Mouse (Mus musculus) left cerebral cortex, postnatal 25 days (tissue): ENCODE results near the gene Bricd5. TPM values are rescaled to one million over a fixed set of nuclear protein-coding genes. Genes with fewer than 3 reads are reported as not detected.

Experiments used
- DNase-seq, 2 experiments: peaks; one replicate each; pipeline ENCODE4 v3.0.0; 2022; ENCODE audit warnings: low spot score in 2 of 2, mixed read lengths in 1 of 2
- intact Hi-C: fragments of 180-260 bp; cut with DNase I; formaldehyde crosslinking; loops from one replicate; pipeline ENCODE4 v1.15.1; 2025
- total RNA-seq, 2 experiments: library from RNA; stranded (reverse); gene quantifications; 2 replicates each; pipeline ENCODE4 v1.2.3; 2021

Gene Bricd5
- total RNA-seq, 2 experiments from 2014 or later: 1.4 to 1.6 TPM

GRCm38 (mm10) chr17:24479431-24479830, 5.7 kb downstream of the Bricd5 start:
- DNase-seq: no peak
- intact Hi-C loops: loop anchor here (2.0 to 5.0 kb wide), 3 partner anchors 33 to 198 kb away; partner anchors contain the start of gene Traf7

DNA sequence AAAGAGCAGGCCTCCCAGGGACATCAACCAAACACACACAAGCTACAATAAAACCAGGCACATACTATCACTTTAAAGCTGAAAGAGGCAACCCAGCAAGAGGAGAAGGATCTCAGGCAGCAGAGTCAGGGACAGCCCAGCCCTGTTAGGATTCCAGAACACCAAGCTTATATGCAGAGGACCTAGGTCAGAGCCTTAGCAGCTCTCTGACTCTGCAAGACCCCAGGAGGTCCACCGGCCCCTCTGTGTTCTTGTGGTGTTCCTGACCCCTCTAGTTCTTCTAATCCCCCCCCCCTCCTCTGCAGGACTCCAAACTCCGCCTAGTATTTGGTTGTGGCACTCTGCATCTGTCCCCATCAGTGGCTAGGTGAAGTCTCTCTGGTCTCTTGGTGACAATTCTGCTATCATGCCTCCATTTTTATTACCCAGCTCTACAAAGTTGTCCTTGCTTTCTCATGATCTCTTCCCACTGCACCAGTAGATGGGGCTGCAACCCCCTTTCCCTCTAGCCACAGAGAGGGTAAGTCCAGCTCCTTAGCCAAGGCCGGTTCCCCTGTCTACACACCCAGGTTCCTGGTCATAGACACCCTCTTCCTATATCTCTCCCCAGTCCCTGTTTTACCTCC, 6.6 kb downstream of the Bricd5 start:
- no peak for DNase-seq
- intact Hi-C loops: no loop called here

GRCm38 (mm10) chr17:24481027-24481815, 7.5 kb downstream of the Bricd5 start:
- intact Hi-C loops: no loop called here
- DNase-seq: no peak

DNA sequence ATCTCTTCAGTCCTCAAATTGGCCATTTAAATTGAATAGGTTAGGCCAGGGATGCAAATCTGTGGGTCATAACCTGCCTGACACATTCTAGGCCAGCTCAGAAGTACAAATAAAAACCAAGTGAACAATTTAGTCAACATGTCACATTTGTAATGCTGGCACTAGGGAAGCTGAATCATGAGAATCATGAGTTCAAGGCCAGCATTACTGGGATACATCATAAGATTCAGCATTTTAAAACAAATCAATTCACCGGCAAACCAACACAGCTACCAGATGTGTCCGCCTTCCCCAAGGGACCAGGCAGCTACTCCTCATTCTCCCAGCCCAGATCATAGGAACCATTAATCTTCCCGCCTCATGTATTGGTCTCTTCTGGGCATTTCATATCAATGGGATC, 9.8 kb downstream of the Bricd5 start:
- intact Hi-C loops: no loop called here
- DNase-seq: no peak

DNA sequence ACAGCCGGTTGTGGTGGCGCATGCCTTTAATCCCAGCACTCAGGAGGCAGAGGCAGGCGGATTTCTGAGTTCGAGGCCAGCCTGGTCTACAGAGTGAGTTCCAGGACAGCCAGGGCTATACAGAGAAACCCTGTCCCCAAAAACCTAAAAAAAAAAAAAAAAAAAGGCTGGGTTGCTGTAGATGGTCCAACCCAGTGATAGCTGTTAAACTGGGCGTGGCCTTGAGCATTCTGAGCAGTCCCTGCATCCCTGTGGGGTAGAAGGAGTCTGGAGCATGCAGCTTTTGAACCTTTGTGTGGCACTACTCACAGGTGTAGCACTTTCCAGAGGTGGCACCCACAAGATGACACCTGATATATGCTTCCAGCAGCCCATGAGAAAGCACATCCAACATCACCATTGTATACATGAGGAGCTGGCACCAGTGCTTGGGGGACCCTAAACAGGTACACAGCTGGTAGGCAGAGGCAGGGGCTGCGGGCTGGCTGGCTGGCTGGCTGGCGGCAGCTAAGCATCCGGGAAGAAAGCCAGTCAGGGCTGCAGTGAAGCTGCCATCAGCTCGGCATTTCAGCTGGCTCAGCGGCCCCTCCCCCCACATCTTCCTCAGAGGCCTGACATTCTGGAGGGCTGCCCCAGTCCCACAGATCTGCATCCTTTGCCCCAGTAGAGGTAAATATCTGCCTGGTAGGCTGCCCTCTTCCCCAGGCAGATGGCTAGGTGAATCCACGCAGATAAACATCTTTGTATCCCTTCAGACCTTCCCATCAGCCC, 11.6 kb downstream of the Bricd5 start:
- peak in 1 of 2 experiments; percentile 61 for DNase-seq
- intact Hi-C loops: no loop called here

DNA sequence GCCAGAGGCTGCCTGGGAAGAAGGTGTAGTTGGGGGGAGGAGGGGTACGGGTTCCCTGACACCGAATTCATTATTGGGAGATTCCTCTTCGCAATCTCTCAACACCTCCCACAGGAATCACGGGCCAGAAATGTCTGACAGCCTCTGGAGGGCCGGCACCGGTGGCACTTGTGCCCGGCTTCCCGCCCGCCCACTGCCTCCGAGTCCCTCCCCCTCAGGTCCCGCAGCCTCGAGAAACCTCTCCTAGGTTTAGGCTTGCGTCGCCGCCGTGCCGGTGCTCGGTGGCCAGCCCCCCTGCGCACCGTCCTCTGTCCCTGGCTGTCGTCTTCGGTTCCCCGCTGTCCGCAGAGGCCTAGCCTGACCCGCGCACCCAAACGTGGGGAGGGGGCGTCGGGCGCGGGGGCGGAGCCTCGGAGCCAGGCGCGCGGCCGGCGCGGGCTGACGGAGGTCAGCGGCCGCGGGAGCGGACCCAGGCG, 14.5 kb downstream of the Bricd5 start, which contains the start of gene Caskin1:
Caskin1 (plus strand) TSS at position 416 of the 476 bp plus-strand sequence.
- intact Hi-C loops: no loop called here
- peak in 1 of 2 experiments; percentile 83 for DNase-seq

- intact Hi-C loops: no loop called here
- peak in 1 of 2 experiments; percentile 49 for DNase-seq
Measured at GRCm38 (mm10) chr17:24488662-24489264, 15.1 kb downstream of the Bricd5 start.

DNA sequence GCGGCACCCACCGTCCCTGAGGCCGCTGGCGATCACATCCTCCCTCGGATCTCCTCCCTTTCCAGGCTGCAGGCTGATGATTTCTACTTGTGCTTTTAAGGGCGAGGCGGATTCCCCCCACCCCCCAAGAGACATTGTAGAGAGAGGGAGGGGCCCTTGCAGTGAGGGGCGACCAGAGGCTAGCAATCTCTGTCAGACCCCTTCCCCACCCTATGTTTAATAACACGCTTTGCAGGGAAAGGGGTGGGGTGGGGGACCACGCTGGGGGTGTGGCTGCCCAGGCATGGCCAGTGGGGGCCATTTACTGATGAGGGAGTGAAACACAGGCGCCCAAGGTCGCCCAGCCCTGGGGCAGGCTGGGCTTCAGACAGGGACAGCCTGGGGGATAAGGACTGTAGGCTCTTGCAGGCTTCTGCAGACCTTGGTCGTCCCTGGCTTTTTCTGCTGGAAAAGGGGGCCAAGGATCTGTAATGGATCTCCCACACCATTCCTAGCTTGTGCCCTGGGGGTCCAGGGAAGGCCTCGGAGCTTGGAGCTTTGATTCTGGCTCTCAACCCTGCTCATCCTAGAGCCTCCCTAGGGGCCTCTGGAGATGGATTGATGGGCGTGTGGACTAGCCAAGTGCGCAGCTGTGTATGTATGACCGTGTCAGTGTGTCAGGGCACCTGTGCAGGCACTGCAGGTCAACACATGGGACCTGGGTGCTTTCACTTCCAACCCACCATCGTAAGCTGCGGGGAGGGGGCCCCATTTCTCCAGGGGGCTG, 15.8 kb downstream of the Bricd5 start:
- intact Hi-C loops: no loop called here

DNA sequence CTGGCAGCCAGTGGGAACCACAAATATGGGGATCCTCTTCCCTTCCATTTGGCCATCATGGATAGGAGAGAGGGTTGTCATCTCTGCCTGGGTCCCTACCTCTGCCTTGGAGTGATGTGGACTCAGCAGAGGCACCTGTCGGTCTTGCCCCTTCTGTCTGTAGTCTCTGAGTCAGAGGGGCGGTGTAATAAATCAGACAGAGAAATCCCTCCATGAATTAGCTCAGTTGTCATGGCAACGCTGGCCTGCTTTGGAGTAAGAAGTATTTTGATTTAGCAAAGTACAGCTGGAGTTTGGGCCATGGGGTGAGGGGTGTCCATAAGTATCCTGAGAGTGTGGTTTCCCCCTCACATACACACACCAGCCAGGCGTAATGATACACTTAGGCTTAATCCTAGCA, 16.7 kb downstream of the Bricd5 start:
- DNase-seq: peak in 1 of 2 experiments; percentile 66
- intact Hi-C loops: no loop called here

More for the DNA sequence above, 15.8 kb downstream of the Bricd5 start:
- no peak for DNase-seq

DNA sequence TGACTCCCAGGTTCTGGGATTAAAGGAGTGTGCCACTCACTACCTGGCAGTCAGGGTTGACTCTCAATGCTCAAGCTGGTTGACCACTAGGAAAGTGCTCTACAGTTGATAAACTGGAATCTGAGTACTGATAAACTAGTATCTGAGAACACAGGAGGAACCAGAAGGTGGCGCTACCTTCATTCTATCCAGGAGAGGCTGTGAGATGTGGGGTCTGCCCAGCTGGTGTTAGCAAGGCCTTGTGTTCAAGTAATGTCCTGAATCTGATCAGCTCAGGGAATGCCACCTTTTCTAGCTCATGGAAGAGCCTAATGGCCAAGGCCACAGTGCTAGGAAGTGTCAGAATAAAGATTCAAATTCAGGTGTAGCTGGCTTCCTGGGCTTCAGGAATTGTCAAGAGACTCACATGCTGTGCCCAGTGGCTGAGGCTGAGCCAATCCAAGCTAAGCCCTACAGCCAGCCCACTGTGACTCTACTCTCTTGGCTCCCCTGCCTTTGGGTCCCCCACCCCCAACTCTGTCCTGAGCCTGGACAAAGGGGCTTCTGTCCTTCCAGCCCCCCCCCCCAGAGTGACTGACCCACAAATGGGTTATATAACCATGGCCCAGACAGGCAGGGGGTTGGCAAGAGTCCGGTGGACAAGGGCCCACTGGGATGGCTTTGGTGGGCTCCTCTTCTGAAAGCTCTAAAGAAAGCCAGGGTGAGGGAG, 21.1 kb downstream of the Bricd5 start:
- intact Hi-C loops: no loop called here

GRCm38 (mm10) chr17:24495443-24495842, 21.8 kb downstream of the Bricd5 start:
- DNase-seq: peak in 1 of 2 experiments; percentile 89
- intact Hi-C loops: no loop called here

More for the DNA sequence above, 21.1 kb downstream of the Bricd5 start:
- peak in 1 of 2 experiments; percentile 68 for DNase-seq

- intact Hi-C loops: no loop called here
- no peak for DNase-seq
Measured at GRCm38 (mm10) chr17:24496026-24496425, 22.3 kb downstream of the Bricd5 start.

DNA sequence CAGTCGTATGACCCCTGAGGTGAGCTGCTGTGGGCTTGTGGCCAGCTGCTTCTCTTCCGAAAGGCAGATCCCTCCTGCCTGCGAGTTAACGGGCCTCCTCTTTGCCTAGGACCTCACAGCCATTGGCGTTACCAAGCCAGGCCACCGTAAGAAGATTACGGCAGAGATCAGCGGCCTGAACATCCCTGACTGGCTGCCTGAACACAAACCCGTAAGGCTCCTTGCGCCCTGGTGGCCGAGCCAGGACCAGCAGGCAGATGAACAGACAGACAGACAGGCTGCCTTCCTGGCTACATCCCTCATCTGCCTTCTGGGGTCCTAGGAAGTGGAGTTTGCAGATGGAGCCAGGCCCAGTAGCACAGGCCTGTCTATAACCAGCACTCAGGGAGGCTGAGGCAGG, 28.5 kb downstream of the Bricd5 start:
- DNase-seq: no peak

DNA sequence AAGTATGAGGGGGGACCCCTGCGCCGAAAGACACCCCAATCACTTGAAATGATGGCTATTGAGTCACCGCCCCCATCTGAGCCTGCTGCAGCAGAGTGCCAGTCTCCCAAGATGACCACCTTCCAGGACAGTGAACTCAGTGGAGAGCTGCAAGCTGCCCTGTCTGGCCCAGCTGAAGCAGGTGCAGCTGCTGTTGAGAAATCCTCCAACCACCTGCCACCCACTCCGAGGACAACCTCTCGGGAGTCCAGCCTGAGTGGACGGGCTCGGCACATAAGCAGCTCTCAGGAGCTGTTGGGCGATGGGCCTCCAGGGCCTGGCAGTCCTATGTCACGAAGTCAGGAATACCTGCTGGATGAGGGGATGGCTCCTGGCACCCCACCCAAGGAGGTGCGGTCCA, 30.4 kb downstream of the Bricd5 start:
- no peak for DNase-seq
- intact Hi-C loops: no loop called here

More for the DNA sequence above, 28.5 kb downstream of the Bricd5 start:
- intact Hi-C loops: no loop called here

- intact Hi-C loops: no loop called here
- no peak for DNase-seq
Measured at GRCm38 (mm10) chr17:24505286-24505955, 31.7 kb downstream of the Bricd5 start.

DNA sequence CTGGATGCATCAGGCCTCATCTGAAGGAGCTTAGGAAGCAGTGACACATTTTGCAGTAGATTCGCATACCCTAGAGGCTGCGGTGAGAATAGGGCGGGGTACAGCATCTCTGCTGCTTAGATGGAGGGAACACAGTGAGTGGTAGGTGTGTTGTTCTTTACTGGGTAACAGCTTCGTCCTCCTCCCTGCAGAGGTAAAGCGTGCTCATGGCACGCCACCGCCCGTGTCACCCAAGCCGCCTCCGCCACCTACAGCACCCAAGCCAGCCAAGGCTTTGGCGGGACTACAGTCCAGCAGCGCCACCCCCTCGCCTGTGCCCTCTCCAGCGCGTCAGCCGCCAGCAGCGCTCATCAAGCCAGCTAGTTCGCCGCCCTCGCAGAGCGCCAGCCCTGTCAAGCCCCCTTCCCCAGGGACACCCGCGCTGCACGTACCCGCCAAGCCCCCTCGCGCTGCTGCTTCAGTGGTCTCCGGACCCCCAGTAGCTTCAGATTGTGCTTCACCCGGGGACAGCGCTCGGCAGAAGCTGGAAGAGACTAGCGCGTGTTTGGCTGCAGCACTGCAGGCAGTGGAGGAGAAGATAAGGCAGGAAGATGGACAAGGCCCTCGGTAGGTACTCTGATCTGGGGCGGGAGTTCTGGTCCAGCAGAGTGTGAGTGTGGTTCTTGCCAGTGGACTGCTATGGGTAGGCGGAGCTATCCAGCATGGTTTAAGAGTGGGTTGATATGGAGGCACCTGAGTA, 32.8 kb downstream of the Bricd5 start:
- peak; percentile 67 to 82 for DNase-seq
- intact Hi-C loops: loop anchor here (2.0 kb wide), 1 partner anchor 36 kb away; the partner anchor contains the start of genes E4f1 and Pgp

GRCm38 (mm10) chr17:24507129-24507664, 33.5 kb downstream of the Bricd5 start:
- DNase-seq: no peak
- intact Hi-C loops: loop anchor here (2.0 kb wide), 1 partner anchor 36 kb away; the partner anchor contains the start of genes E4f1 and Pgp
